9 mouse cellular contexts compared by ENCODE assay signal in genomic region chr14:87451645-87452443, GRCm38 (mm10). TPM values are rescaled to one million over a fixed set of nuclear protein-coding genes. Genes with fewer than 3 reads are reported as not detected.
DNase-seq lines count a peak whose midpoint lies in the region; ATAC-seq and TF ChIP-seq lines count a peak whose summit lies in the region.
"Had no signal": no experiment of that assay in that cellular context is flagged by ENCODE, and none has a peak within 500 bp of the region (broad histone marks: within the 10 kb centered on the region; RNA-seq: fewer than 3 reads in every experiment).

No protein-coding gene starts in this region.

- H3K4me1 ChIP-seq in cerebellum, adult 2 months (ENCODE audit: control insufficient read depth, insufficient read depth, low read length) = no peaks in the 10 kb centered on the region
- 0 out of 2 replicates have a peak, but pooled peaks cover 3% of the 10 kb centered on the region for H3K4me1 ChIP-seq in forebrain, postnatal 0 days (ENCODE audit: insufficient read depth)
- H3K4me1 ChIP-seq in hindbrain, postnatal 0 days (ENCODE audit: insufficient read depth, low read length) = no peaks in the 10 kb centered on the region

- peak overlapping the region; percentile 8; the same call in 1 of the 2 replicates for H3K4me2 ChIP-seq in forebrain, postnatal 0 days (ENCODE audit: low read depth)
- H3K4me2 ChIP-seq in hindbrain, postnatal 0 days (ENCODE audit: low read depth, low read length) = no peak overlapping the region

- no peaks in the 10 kb centered on the region for H3K27me3 ChIP-seq in cerebellum, adult 2 months (ENCODE audit: control insufficient read depth, insufficient read depth, low read length)
- no peaks in the 10 kb centered on the region for H3K27me3 ChIP-seq in forebrain, postnatal 0 days (ENCODE audit: insufficient read depth, low read length)
- no peaks in the 10 kb centered on the region for H3K27me3 ChIP-seq in hindbrain, postnatal 0 days (ENCODE audit: insufficient read depth, low read length)

- TF ChIP-seq POLR2A in cerebellum, adult 2 months (IDR thresholded peaks at IDR 0.05; ENCODE audit: borderline replicate concordance, insufficient read depth, low read length) = no peak

- intact Hi-C loops in gastrocnemius, adult 2 months (cut with DNase I) = loop anchor here (2.0 to 5.0 kb wide), 3 partner anchors 35 to 135 kb away; partner anchors contain the start of gene Tdrd3
- intact Hi-C loops in gastrocnemius, postnatal 14 days (cut with DNase I; ENCODE audit: low total_unique reads) = loop anchor here (10.0 kb wide), 1 partner anchor 137 kb away; no protein-coding TSS in a partner anchor

- peak; percentile 77 for ATAC-seq in forebrain, postnatal 0 days
- peak; percentile 79 for ATAC-seq in hindbrain, postnatal 0 days

- 4% methylated on average over 7 of the region's 7 CpGs for WGBS in cerebellum, adult 2 months
- WGBS in forebrain, postnatal 0 days = 5% methylated on average over 7 of the region's 7 CpGs
- WGBS in hindbrain, postnatal 0 days = 6% methylated on average over 7 of the region's 7 CpGs

- TF ChIP-seq CTCF in gastrocnemius, adult 2 months (IDR thresholded peaks at IDR 0.05) = peak; percentile 95
- TF ChIP-seq CTCF in cerebellum, adult 2 months (IDR thresholded peaks at IDR 0.05; ENCODE audit: borderline replicate concordance, insufficient read depth, low read depth, low read length) = peak; percentile 38; the same call in 1 of the 2 replicates
- TF ChIP-seq CTCF in forebrain, postnatal 0 days (IDR thresholded peaks at IDR 0.05; ENCODE audit: low read depth) = peak; percentile 95
- peak; percentile 89 for TF ChIP-seq CTCF in hindbrain, postnatal 0 days (IDR thresholded peaks at IDR 0.05; ENCODE audit: low read depth)

- peak overlapping the region; percentile 29; the same call in 1 of the 2 replicates for H3K27ac ChIP-seq in gastrocnemius, adult 2 months
- no peak overlapping the region for H3K27ac ChIP-seq in cerebellum, adult 2 months (ENCODE audit: insufficient read depth, low read length)
- H3K27ac ChIP-seq in forebrain, postnatal 0 days (ENCODE audit: low read depth, low read length) = peak overlapping the region; percentile 54; the same call in 1 of the 2 replicates
- H3K27ac ChIP-seq in hindbrain, postnatal 0 days = no peak overlapping the region
- H3K27ac ChIP-seq: macrophage had no signal

- no peak overlapping the region for H3K4me3 ChIP-seq in gastrocnemius, adult 2 months
- H3K4me3 ChIP-seq in cerebellum, adult 2 months (replicated peaks; ENCODE audit: insufficient read depth, low read depth, low read length) = no peak overlapping the region
- no peak overlapping the region for H3K4me3 ChIP-seq in forebrain, postnatal 0 days (ENCODE audit: low read depth, low read length)
- no peak overlapping the region for H3K4me3 ChIP-seq in hindbrain, postnatal 0 days (ENCODE audit: low read length)

- H3K36me3 ChIP-seq in forebrain, postnatal 0 days (ENCODE audit: insufficient read depth) = no peaks in the 10 kb centered on the region
- H3K36me3 ChIP-seq in hindbrain, postnatal 0 days (ENCODE audit: insufficient read depth, low read length) = no peaks in the 10 kb centered on the region

- DNase-seq in gastrocnemius, adult 2 months = peak; percentile 61
- DNase-seq in gastrocnemius, postnatal 14 days = no peak
- peak; percentile 51 for DNase-seq in cerebellum, adult 2 months
- peak; percentile 92 for DNase-seq in forebrain, postnatal 0 days
- peak; percentile 92 for DNase-seq in hindbrain, postnatal 0 days (ENCODE audit: low spot score)
- DNase-seq in layer of hippocampus, postnatal 25 days (ENCODE audit: extremely low spot score in 1 of 2, low spot score in 1 of 2) = peak; percentile 61 to 93
- DNase-seq in lung, postnatal 36 days = peak; percentile 90
- DNase-seq in right cerebral cortex, postnatal 10 days (ENCODE audit: low spot score in 2 of 2) = peak; percentile 80 to 84

- H3K9ac ChIP-seq in forebrain, postnatal 0 days = no peak overlapping the region
- H3K9ac ChIP-seq in hindbrain, postnatal 0 days (replicated peaks; ENCODE audit: low read length) = no peak overlapping the region

- H3K9me3 ChIP-seq in forebrain, postnatal 0 days (ENCODE audit: low read length) = no peaks in the 10 kb centered on the region
- no peaks in the 10 kb centered on the region for H3K9me3 ChIP-seq in hindbrain, postnatal 0 days (ENCODE audit: low read length)

RNA-seq across cellular contexts. Expression of gene Tdrd3, which starts 35.4 kb away (rescaled TPM):
- total RNA-seq in gastrocnemius, adult 2 months (2021) = 10 to 100 TPM; 23.5 to 24.2 TPM
- total RNA-seq in gastrocnemius, postnatal 14 days (2021) = 10 to 100 TPM; 18.5 to 23.3 TPM
- 19.8 and 21.9 TPM in 2 replicates for polyA plus RNA-seq in cerebellum, adult 2 months (2012; rRNA removed)
- 45.4 and 47.2 TPM in 2 replicates for total RNA-seq in forebrain, postnatal 0 days (2014; rRNA removed)
- polyA plus RNA-seq in forebrain, postnatal 0 days (2015; fragmentation: Nextera tagmentation; extraction: Ambion mirVana) = 38.1 and 40.8 TPM in 2 replicates
- total RNA-seq in hindbrain, postnatal 0 days (2014; rRNA removed) = 11.6 and 30.6 TPM in 2 replicates
- 26.4 and 28.5 TPM in 2 replicates for polyA plus RNA-seq in hindbrain, postnatal 0 days (2015; fragmentation: Nextera tagmentation; extraction: Ambion mirVana)
- 10 to 100 TPM; 25.8 to 28.1 TPM for total RNA-seq in layer of hippocampus, postnatal 25 days (2021)

Comparison
In these comparisons a context has a peak if more than half of its experiments do, and no peak if none do; other contexts are left out.
1. H3K27ac ChIP-seq: peak in gastrocnemius, adult 2 months (single experiment) and forebrain, postnatal 0 days (single experiment); none in cerebellum, adult 2 months (single experiment) and hindbrain, postnatal 0 days (single experiment).
2. CTCF ChIP-seq: peak in every context shown above with its lines; median percentile 95 in gastrocnemius, adult 2 months; 95 in forebrain, postnatal 0 days; 89 in hindbrain, postnatal 0 days; 38 in cerebellum, adult 2 months.